Mouse (Mus musculus) ES-Bruce4 (cell line): ENCODE data around the gene Pif1.

ENCODE experiments used
- CTCF ChIP-seq: IDR thresholded peaks from one replicate; pipeline ENCODE4 v1.8.1; 2011; ENCODE audit warnings: low read depth, low read length
- EP300 ChIP-seq: IDR thresholded peaks from 2 replicates; pipeline ENCODE4 v1.6.1; 2011; ENCODE audit warnings: low read depth, low read length; ENCODE audit not compliant: insufficient read depth
- POLR2A ChIP-seq: IDR thresholded peaks from one replicate; pipeline ENCODE4 v1.8.1; 2011; ENCODE audit warnings: low read length; ENCODE audit not compliant: insufficient read depth

GRCm38 (mm10) chr9:65542111-65542524 lies 44.8 kb upstream of the Pif1 start:
- TF ChIP-seq CTCF = no peak
- TF ChIP-seq POLR2A = no peak
- TF ChIP-seq EP300 = no peak
